Mouse (Mus musculus) embryonic fibroblast, embryonic 13.5 days (primary cell): Measurements from ENCODE around the gene Cyp2g1. TPM values are rescaled to one million over a fixed set of nuclear protein-coding genes. Genes with fewer than 3 reads are reported as not detected.

Source experiments
- polyA plus RNA-seq: library from polyadenylated mRNA; stranded (reverse); fragments of >200 nt; gene quantifications from 2 replicates; pipeline ENCODE4 v1.2.4, GENCODE M21; 2011; ENCODE audit warnings: low read depth; ENCODE audit not compliant: missing spikeins, insufficient read length

Cyp2g1 gene
- polyA plus RNA-seq, 1 experiment: not detected

Other genes starting within 250 kb of the Cyp2g1 start
- gene Vmn1r185, start 190.4 kb upstream of the Cyp2g1 start, polyA plus RNA-seq: not detected in 2 replicates
- gene Cyp2b23, start 122.5 kb upstream of the Cyp2g1 start, polyA plus RNA-seq: not detected in 2 replicates
- not detected in 2 replicates for gene Cyp2b19, start 51.8 kb upstream of the Cyp2g1 start, polyA plus RNA-seq
- not detected in 2 replicates for gene Cyp2a5, start 26.4 kb downstream of the Cyp2g1 start, polyA plus RNA-seq
- gene Cyp2a22, start 130.5 kb downstream of the Cyp2g1 start, polyA plus RNA-seq: not detected in 2 replicates
- not detected in 2 replicates for gene Cyp2a12, start 220.2 kb downstream of the Cyp2g1 start, polyA plus RNA-seq